Comparison of ENCODE assay signal across 8 mouse cellular contexts in genomic region chr19:23686962-23687295, GRCm38 (mm10). TPM values are rescaled to one million over a fixed set of nuclear protein-coding genes. Genes with fewer than 3 reads are reported as not detected.
DNase-seq lines count a peak whose midpoint lies in the region; ATAC-seq and TF ChIP-seq lines count a peak whose summit lies in the region.

No protein-coding gene starts in this region.

- H3K27ac ChIP-seq in heart, embryonic 15.5 days = peak overlapping the region; percentile 93
- peak overlapping the region; percentile 99 for H3K27ac ChIP-seq in hindbrain, embryonic 10.5 days
- peak overlapping the region; percentile 99 for H3K27ac ChIP-seq in midbrain, embryonic 10.5 days (replicated peaks)

- no peak for DNase-seq in heart, postnatal 14 days
- no peak for DNase-seq in G1E (ENCODE audit: low spot score)
- no peak for DNase-seq in hindbrain, embryonic 10.5 days (ENCODE audit: low spot score)
- no peak for DNase-seq in midbrain, embryonic 10.5 days (ENCODE audit: low spot score)
- DNase-seq in cerebellum, adult 9-10 months = no peak
- no peak for DNase-seq in kidney, adult 18-20 months
- no peak for DNase-seq in adipocyte (ENCODE audit: low spot score)

- peaks cover 9% of the 10 kb centered on the region for H3K4me1 ChIP-seq in heart, embryonic 15.5 days (replicated peaks)
- H3K4me1 ChIP-seq in G1E (ENCODE audit: insufficient read depth, low read depth, low read length) = peaks cover 9% of the 10 kb centered on the region
- H3K4me1 ChIP-seq in hindbrain, embryonic 10.5 days (replicated peaks) = peaks cover 17% of the 10 kb centered on the region
- H3K4me1 ChIP-seq in midbrain, embryonic 10.5 days = peaks cover 33% of the 10 kb centered on the region

- H3K36me3 ChIP-seq in heart, embryonic 15.5 days = no peaks in the 10 kb centered on the region
- peaks cover 9% of the 10 kb centered on the region for H3K36me3 ChIP-seq in G1E (replicated peaks)
- H3K36me3 ChIP-seq in hindbrain, embryonic 10.5 days = 0 out of 2 replicates have a peak, but pooled peaks cover 4% of the 10 kb centered on the region
- peaks cover 7% of the 10 kb centered on the region; the same call in 1 of the 2 replicates for H3K36me3 ChIP-seq in midbrain, embryonic 10.5 days

- TF ChIP-seq CTCF in G1E (IDR thresholded peaks at IDR 0.05; ENCODE audit: low read depth, low read length) = no peak

- peak overlapping the region; percentile 92 for H3K9ac ChIP-seq in heart, embryonic 15.5 days

- under 1% methylated on average over 14 of the region's 14 CpGs for WGBS in heart, embryonic 15.5 days
- WGBS in hindbrain, embryonic 10.5 days = 1% methylated on average over 14 of the region's 14 CpGs
- 2% methylated on average over 14 of the region's 14 CpGs for WGBS in midbrain, embryonic 10.5 days

- no peak; the same call in 1 of the 2 replicates for ATAC-seq in heart, embryonic 15.5 days (replicated peaks; ENCODE audit: insufficient number of reproducible peaks, insufficient read depth, low FRiP score, low read depth)
- ATAC-seq in G1E (ENCODE audit: extremely low read depth, insufficient number of reproducible peaks, low FRiP score, poor library complexity, severe bottlenecking) = peak; percentile 28

- H3K4me3 ChIP-seq in heart, embryonic 15.5 days = peak overlapping the region; percentile 82
- peak overlapping the region; percentile 96 for H3K4me3 ChIP-seq in G1E (ENCODE audit: low read depth, low read length)
- peak overlapping the region; percentile 87 for H3K4me3 ChIP-seq in hindbrain, embryonic 10.5 days
- peak overlapping the region; percentile 86 for H3K4me3 ChIP-seq in midbrain, embryonic 10.5 days

- H3K9me3 ChIP-seq in heart, embryonic 15.5 days (replicated peaks) = no peaks in the 10 kb centered on the region
- no peaks in the 10 kb centered on the region for H3K9me3 ChIP-seq in G1E (replicated peaks)
- no peaks in the 10 kb centered on the region for H3K9me3 ChIP-seq in hindbrain, embryonic 10.5 days
- H3K9me3 ChIP-seq in midbrain, embryonic 10.5 days (replicated peaks) = no peaks in the 10 kb centered on the region

- H3K4me2 ChIP-seq in heart, embryonic 15.5 days = peak overlapping the region; percentile 75

- H3K27me3 ChIP-seq in heart, embryonic 15.5 days = no peaks in the 10 kb centered on the region
- H3K27me3 ChIP-seq in G1E (ENCODE audit: insufficient read depth, low read length) = no peaks in the 10 kb centered on the region; the same call in 1 of the 2 replicates
- H3K27me3 ChIP-seq in hindbrain, embryonic 10.5 days (ENCODE audit: insufficient read depth, poor library complexity, severe bottlenecking) = no peaks in the 10 kb centered on the region
- H3K27me3 ChIP-seq in midbrain, embryonic 10.5 days (ENCODE audit: low read depth, poor library complexity, severe bottlenecking) = no peaks in the 10 kb centered on the region

- intact Hi-C loops in heart, postnatal 14 days (cut with DNase I) = loop anchor here (2.0 to 10.0 kb wide), 3 partner anchors 72 to 595 kb away; partner anchors contain the start of genes Apba1 and Fxn

RNA-seq across cellular contexts. Expression of gene Ptar1, which starts 0.3 kb away (rescaled TPM):
- 3.7 and 3.8 TPM in 2 replicates for polyA plus RNA-seq in heart, embryonic 15.5 days (2015; fragmentation: Nextera tagmentation; extraction: Ambion mirVana)
- 10 to 100 TPM; 20.7 to 23.0 TPM for total RNA-seq in heart, postnatal 14 days (2021)
- total RNA-seq in G1E (2014; fragmentation: Nextera tagmentation) (25.4 and 26.7 TPM in 2 replicates), G1E (2017) (16.8 and 19.9 TPM in 2 replicates)
- 0.45 and 0.63 TPM in 2 replicates for polyA plus RNA-seq in G1E (2012)
- 7.2 and 7.5 TPM in 2 replicates for polyA plus RNA-seq in hindbrain, embryonic 10.5 days (2016; fragmentation: Nextera tagmentation; extraction: Ambion mirVana)
- polyA plus RNA-seq in midbrain, embryonic 10.5 days (2016; fragmentation: Nextera tagmentation; extraction: Ambion mirVana) = 7.9 and 8.4 TPM in 2 replicates

RNA-seq across cellular contexts. Expression of gene 1700028P14Rik, which starts 34.3 kb away (rescaled TPM):
- 0.16 TPM in 1 of 2 replicates, not detected in the other for polyA plus RNA-seq in heart, embryonic 15.5 days (2015; fragmentation: Nextera tagmentation; extraction: Ambion mirVana)
- total RNA-seq in heart, postnatal 14 days (2021) = not detected
- total RNA-seq in G1E (2014; fragmentation: Nextera tagmentation) (not detected in 2 replicates), G1E (2017) (not detected in 2 replicates)
- polyA plus RNA-seq in G1E (2012) = not detected in 2 replicates
- 0.51 and 2.3 TPM in 2 replicates for polyA plus RNA-seq in hindbrain, embryonic 10.5 days (2016; fragmentation: Nextera tagmentation; extraction: Ambion mirVana)
- 0.14 TPM in 1 of 2 replicates, not detected in the other for polyA plus RNA-seq in midbrain, embryonic 10.5 days (2016; fragmentation: Nextera tagmentation; extraction: Ambion mirVana)
